In the genomic region with DNA sequence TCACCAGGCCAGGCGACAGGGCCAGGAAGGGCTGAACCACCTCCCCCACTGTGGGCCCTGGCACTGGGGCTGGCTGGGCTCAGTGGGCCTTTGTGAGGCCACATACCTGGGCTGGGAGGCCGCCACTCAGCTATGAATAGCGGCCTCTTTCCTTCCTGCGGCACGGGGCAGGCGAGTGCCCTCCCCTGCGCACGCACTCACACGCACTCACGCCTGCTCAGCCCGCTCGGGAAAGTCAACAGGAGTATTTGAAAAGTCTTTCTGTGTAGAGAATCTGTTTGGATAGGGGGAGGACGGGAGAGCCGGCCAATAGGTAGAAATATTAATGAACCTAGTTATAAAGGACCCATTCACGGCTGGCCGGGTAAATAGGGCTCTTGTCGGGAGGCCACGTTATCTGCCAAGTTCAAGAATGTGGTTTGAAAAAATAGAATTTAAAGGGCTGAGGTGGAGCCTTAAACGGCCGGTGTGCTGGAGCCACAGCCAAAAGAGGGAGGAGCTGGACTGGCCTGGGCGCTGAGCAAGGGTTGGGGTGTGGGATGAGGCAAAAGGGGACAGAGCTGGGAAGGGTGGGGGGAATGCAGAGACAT, we compare ENCODE assay signal across 9 mouse cellular contexts. TPM values are rescaled to one million over a fixed set of nuclear protein-coding genes. Genes with fewer than 3 reads are reported as not detected.
A peak's percentile ranks its signal among the peaks of the same experiment; 100 is the strongest.
DNase-seq lines count a peak whose midpoint lies in the region; ATAC-seq and TF ChIP-seq lines count a peak whose summit lies in the region.
"Had no signal": no experiment of that assay in that cellular context is flagged by ENCODE, and none has a peak within 500 bp of the region (broad histone marks: within the 10 kb centered on the region; RNA-seq: fewer than 3 reads in every experiment).

No protein-coding gene starts in this region.

- no peak overlapping the region for H3K4me3 ChIP-seq in limb, embryonic 14.5 days (replicated peaks; ENCODE audit: low read length)
- no peak overlapping the region for H3K4me3 ChIP-seq in midbrain, embryonic 11.5 days (ENCODE audit: low read depth, low read length)

- H3K36me3 ChIP-seq in limb, embryonic 14.5 days (ENCODE audit: control insufficient read depth, insufficient read depth, low read length) = no peaks in the 10 kb centered on the region
- H3K36me3 ChIP-seq in midbrain, embryonic 11.5 days (ENCODE audit: control insufficient read depth, insufficient read depth, low read length) = no peaks in the 10 kb centered on the region

- H3K9ac ChIP-seq in limb, embryonic 14.5 days (ENCODE audit: low read depth, low read length, severe bottlenecking) = no peak overlapping the region
- H3K9ac ChIP-seq in midbrain, embryonic 11.5 days (ENCODE audit: low read length) = no peak overlapping the region

- intact Hi-C loops in gastrocnemius, postnatal 14 days (cut with DNase I; ENCODE audit: low total_unique reads) = no loop called here

- H3K4me1 ChIP-seq in limb, embryonic 14.5 days (ENCODE audit: control insufficient read depth, insufficient read depth, low read length) = peaks cover 33% of the 10 kb centered on the region
- H3K4me1 ChIP-seq in midbrain, embryonic 11.5 days (ENCODE audit: control insufficient read depth, insufficient read depth, low read length) = no peaks in the 10 kb centered on the region

- 52% methylated on average over 19 of the region's 21 CpGs for WGBS in limb, embryonic 14.5 days
- 60% methylated on average over 21 of the region's 21 CpGs for WGBS in midbrain, embryonic 11.5 days

- no peaks in the 10 kb centered on the region for H3K9me3 ChIP-seq in limb, embryonic 14.5 days (ENCODE audit: control insufficient read depth, low read length)
- no peaks in the 10 kb centered on the region for H3K9me3 ChIP-seq in midbrain, embryonic 11.5 days (ENCODE audit: control insufficient read depth, low read length)

- peak; percentile 76 for ATAC-seq in limb, embryonic 14.5 days (ENCODE audit: low FRiP score, low read depth)
- ATAC-seq in midbrain, embryonic 11.5 days (ENCODE audit: low FRiP score) = peak; percentile 67

- no peak for TF ChIP-seq POLR2A in limb, embryonic 14.5 days (IDR thresholded peaks at IDR 0.05; ENCODE audit: borderline replicate concordance, extremely low read depth, insufficient read depth, insufficient read length)

- no peaks in the 10 kb centered on the region for H3K27me3 ChIP-seq in limb, embryonic 14.5 days (ENCODE audit: control insufficient read depth, insufficient read depth, low read length)
- no peaks in the 10 kb centered on the region for H3K27me3 ChIP-seq in midbrain, embryonic 11.5 days (ENCODE audit: control insufficient read depth, insufficient read depth, low read length)

- H3K4me2 ChIP-seq in limb, embryonic 14.5 days (replicated peaks; ENCODE audit: low read depth, low read length, severe bottlenecking) = no peak overlapping the region
- no peak overlapping the region for H3K4me2 ChIP-seq in midbrain, embryonic 11.5 days

- peak overlapping the region; percentile 72 for H3K27ac ChIP-seq in limb, embryonic 14.5 days (replicated peaks; ENCODE audit: low read depth, low read length)
- no peak overlapping the region for H3K27ac ChIP-seq in midbrain, embryonic 11.5 days (ENCODE audit: low read depth, low read length)

- DNase-seq in embryo, embryonic 11.5 days (ENCODE audit: low read depth, low spot score) = peak; percentile 19
- DNase-seq in embryo, embryonic 10 days (ENCODE audit: low spot score) = no peak
- peak; percentile 52 for DNase-seq in forelimb bud, embryonic 11.5 days (ENCODE audit: low read depth, low spot score)
- DNase-seq in limb, embryonic 14.5 days (ENCODE audit: low spot score) = peak; percentile 45
- DNase-seq in midbrain, embryonic 11.5 days (ENCODE audit: low spot score, missing footprints) = peak; percentile 54
- no peak for DNase-seq in urinary bladder, adult 2 months (ENCODE audit: low spot score)
- DNase-seq in gastrocnemius, postnatal 14 days = no peak
- no peak for DNase-seq in gastrocnemius, postnatal 4 days (ENCODE audit: low spot score in 2 of 2)

RNA-seq across cellular contexts. Expression of gene Kif12, which starts 14.4 kb away (rescaled TPM):
- 1.3 and 1.4 TPM in 2 replicates for polyA plus RNA-seq in limb, embryonic 14.5 days (2012; rRNA removed)
- polyA plus RNA-seq in limb, embryonic 14.5 days (2014; fragmentation: Nextera tagmentation; extraction: Ambion mirVana) = 0.14 and 0.40 TPM in 2 replicates
- not detected in 2 replicates for polyA plus RNA-seq in midbrain, embryonic 11.5 days (2014; fragmentation: Nextera tagmentation; extraction: Ambion mirVana)
- polyA plus RNA-seq in urinary bladder, adult 2 months (2012; rRNA removed) = not detected in 2 replicates
- total RNA-seq in gastrocnemius, postnatal 14 days (2021) = not detected
- not detected for total RNA-seq in gastrocnemius, postnatal 4 days (2021)
- total RNA-seq: layer of hippocampus, adult 8-10 months had no signal

RNA-seq across cellular contexts. Expression of gene Col27a1, which starts 27.4 kb away (rescaled TPM):
- 134 and 171 TPM in 2 replicates for polyA plus RNA-seq in limb, embryonic 14.5 days (2012; rRNA removed)
- polyA plus RNA-seq in limb, embryonic 14.5 days (2014; fragmentation: Nextera tagmentation; extraction: Ambion mirVana) = 34.1 and 40.5 TPM in 2 replicates
- 1.9 and 2.3 TPM in 2 replicates for polyA plus RNA-seq in midbrain, embryonic 11.5 days (2014; fragmentation: Nextera tagmentation; extraction: Ambion mirVana)
- 12.3 and 13.3 TPM in 2 replicates for polyA plus RNA-seq in urinary bladder, adult 2 months (2012; rRNA removed)
- 1 to 10 TPM; 1.9 to 2.6 TPM for total RNA-seq in gastrocnemius, postnatal 14 days (2021)
- 10 to 100 TPM; 17.5 to 19.5 TPM for total RNA-seq in gastrocnemius, postnatal 4 days (2021)

RNA-seq across cellular contexts. Expression of gene Ambp, which starts 31.8 kb away (rescaled TPM):
- 0.14 and 0.31 TPM in 2 replicates for polyA plus RNA-seq in limb, embryonic 14.5 days (2012; rRNA removed)
- polyA plus RNA-seq in limb, embryonic 14.5 days (2014; fragmentation: Nextera tagmentation; extraction: Ambion mirVana) = not detected in 2 replicates
- not detected in 2 replicates for polyA plus RNA-seq in midbrain, embryonic 11.5 days (2014; fragmentation: Nextera tagmentation; extraction: Ambion mirVana)
- 0.80 and 2.7 TPM in 2 replicates for polyA plus RNA-seq in urinary bladder, adult 2 months (2012; rRNA removed)
- total RNA-seq in gastrocnemius, postnatal 14 days (2021) = not detected
- total RNA-seq in gastrocnemius, postnatal 4 days (2021) = 1 to 10 TPM in 1 of 2 experiments, under 1 TPM in 1; 0.64 to 4.5 TPM
- total RNA-seq: layer of hippocampus, adult 8-10 months had no signal

Comparison
In these comparisons a context has a peak if more than half of its experiments do, and no peak if none do; other contexts are left out.
1. DNase-seq: peak in embryo, embryonic 11.5 days (single experiment), forelimb bud, embryonic 11.5 days (single experiment), limb, embryonic 14.5 days (single experiment) and midbrain, embryonic 11.5 days (single experiment); none in embryo, embryonic 10 days (single experiment), urinary bladder, adult 2 months (single experiment), gastrocnemius, postnatal 14 days (single experiment) and gastrocnemius, postnatal 4 days (0 of 2).